Mouse (Mus musculus) G1E (cell line): ENCODE data around the gene Olfr434.

Experiments used
- CTCF ChIP-seq: IDR thresholded peaks from 2 replicates; pipeline ENCODE4 v1.5.1; 2012; ENCODE audit warnings: low read depth, low read length, inconsistent platforms, mixed read lengths
- GATA1 ChIP-seq: IDR thresholded peaks from 2 replicates; pipeline ENCODE4 v1.6.1; 2012; ENCODE audit warnings: borderline replicate concordance, low read length, inconsistent platforms, mixed read lengths

DNA sequence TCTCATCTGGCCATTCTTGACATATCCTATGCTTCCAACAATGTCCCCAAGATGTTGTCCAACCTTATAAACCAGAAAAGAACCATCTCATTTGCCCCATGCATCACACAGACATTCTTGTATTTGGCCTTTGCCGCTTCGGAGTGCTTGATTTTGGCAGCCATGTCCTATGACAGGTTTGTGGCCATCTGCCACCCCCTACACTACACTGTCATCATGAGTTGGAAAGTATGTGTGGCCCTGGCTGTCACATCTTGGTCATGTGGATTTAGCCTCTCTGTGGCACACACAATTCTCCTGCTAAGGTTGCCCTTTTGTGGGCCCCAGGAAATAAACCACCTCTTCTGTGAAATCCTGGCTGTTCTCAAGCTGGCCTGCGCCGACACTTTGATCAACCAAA lies 45.6 kb upstream of the Olfr434 start:
- TF ChIP-seq CTCF (no peak), GATA1 (no peak)
